Mouse (Mus musculus): ENCODE measurements around the gene Ppp1ca. TPM values are rescaled to one million over a fixed set of nuclear protein-coding genes. Genes with fewer than 3 reads are reported as not detected.

The Ppp1ca gene
- polyA plus RNA-seq, 1 experiment from 2014 or later, result 773 TPM

DNA sequence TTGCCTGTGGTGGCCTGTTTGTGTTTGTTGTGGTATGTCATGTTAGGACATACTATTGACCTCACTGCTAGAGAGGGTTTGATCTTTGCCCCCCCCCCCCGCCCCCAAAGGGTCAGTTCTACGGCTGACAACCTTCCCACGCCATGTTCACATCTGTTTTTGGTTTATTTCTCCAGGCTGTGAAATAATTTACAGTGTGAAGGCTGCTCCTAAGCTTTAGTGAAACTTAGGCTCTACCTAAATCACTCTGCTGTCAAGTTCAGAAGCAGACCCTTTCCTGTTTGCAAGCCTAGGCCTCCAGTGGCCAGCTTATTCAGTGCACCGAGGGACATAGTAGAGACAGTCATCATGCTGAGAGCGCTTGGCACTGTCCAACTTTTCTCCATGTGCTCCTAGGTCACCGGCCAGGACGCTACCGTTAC is 48.4 kb downstream of the Ppp1ca start:
- no peak for DNase-seq (ENCODE audit: low spot score)
- ATAC-seq (replicated peaks; ENCODE audit: low FRiP score), result no peak
- no peak overlapping the region for H3K27ac ChIP-seq (ENCODE audit: low read depth, low read length)
- no peaks in the 10 kb centered on the region for H3K36me3 ChIP-seq (ENCODE audit: control insufficient read depth, insufficient read depth, low read length)
- H3K4me1 ChIP-seq (replicated peaks; ENCODE audit: control insufficient read depth, insufficient read depth, low read length), result no peaks in the 10 kb centered on the region
- no peaks in the 10 kb centered on the region for H3K27me3 ChIP-seq (replicated peaks; ENCODE audit: control insufficient read depth, insufficient read depth, low read length)
- no peak overlapping the region for H3K4me2 ChIP-seq
- no peak overlapping the region for H3K9ac ChIP-seq (ENCODE audit: low read depth, low read length)
- H3K4me3 ChIP-seq (ENCODE audit: low read depth, low read length), result no peak overlapping the region
- H3K9me3 ChIP-seq (ENCODE audit: control insufficient read depth, low read length), result no peaks in the 10 kb centered on the region
- 53% methylated on average over 8 of the region's 8 CpGs for WGBS

- Histone ChIP-seq H3K4me2 (no peak overlapping the region), H3K4me3 (ENCODE audit: low read depth, low read length) (no peak overlapping the region), H3K4me1 (replicated peaks; ENCODE audit: control insufficient read depth, insufficient read depth, low read length) (no peaks in the 10 kb centered on the region), H3K27me3 (replicated peaks; ENCODE audit: control insufficient read depth, insufficient read depth, low read length) (no peaks in the 10 kb centered on the region), H3K27ac (ENCODE audit: low read depth, low read length) (no peak overlapping the region), H3K9me3 (ENCODE audit: control insufficient read depth, low read length) (no peaks in the 10 kb centered on the region), H3K36me3 (ENCODE audit: control insufficient read depth, insufficient read depth, low read length) (no peaks in the 10 kb centered on the region), H3K9ac (ENCODE audit: low read depth, low read length) (no peak overlapping the region)
- DNase-seq (ENCODE audit: low spot score), result no peak
- ATAC-seq (replicated peaks; ENCODE audit: low FRiP score), result no peak
- WGBS, result 63% methylated on average over 3 of the region's 3 CpGs
Measured at GRCm38 (mm10) chr19:4242416-4242815, 50.6 kb downstream of the Ppp1ca start.

GRCm38 (mm10) chr19:4244775-4245174 is 52.9 kb downstream of the Ppp1ca start:
- no peak overlapping the region for H3K9ac ChIP-seq (ENCODE audit: low read depth, low read length)
- DNase-seq (ENCODE audit: low spot score) (no peak), ATAC-seq (replicated peaks; ENCODE audit: low FRiP score) (no peak)
- H3K27ac ChIP-seq (ENCODE audit: low read depth, low read length), result no peak overlapping the region
- H3K4me3 ChIP-seq (ENCODE audit: low read depth, low read length), result no peak overlapping the region
- 77% methylated on average over 6 of the region's 6 CpGs for WGBS
- H3K9me3 ChIP-seq (ENCODE audit: control insufficient read depth, low read length), result no peaks in the 10 kb centered on the region
- H3K4me2 ChIP-seq, result no peak overlapping the region
- H3K27me3 ChIP-seq (replicated peaks; ENCODE audit: control insufficient read depth, insufficient read depth, low read length), result no peaks in the 10 kb centered on the region
- no peaks in the 10 kb centered on the region for H3K36me3 ChIP-seq (ENCODE audit: control insufficient read depth, insufficient read depth, low read length)
- H3K4me1 ChIP-seq (replicated peaks; ENCODE audit: control insufficient read depth, insufficient read depth, low read length), result no peaks in the 10 kb centered on the region

Small RNA genes lying within 50 kb of the gene (microRNA-seq; reads per million reads assigned to microRNA genes)
- gene Gm26115 (ENCODE audit: borderline number of aligned reads), result not detected

Other genes with a start within 250 kb of the Ppp1ca start
- gene Aldh3b3, start 233.4 kb upstream of the Ppp1ca start, polyA plus RNA-seq (2014; fragmentation: Nextera tagmentation; extraction: Ambion mirVana), result not detected in 2 replicates
- 0.48 and 0.70 TPM in 2 replicates for gene Aldh3b2, start 219.7 kb upstream of the Ppp1ca start, polyA plus RNA-seq (2014; fragmentation: Nextera tagmentation; extraction: Ambion mirVana)
- gene Acy3, start 205.5 kb upstream of the Ppp1ca start, polyA plus RNA-seq (2014; fragmentation: Nextera tagmentation; extraction: Ambion mirVana), result 12.0 and 14.5 TPM in 2 replicates
- 1.8 TPM in 2 replicates for gene Tbx10, start 199.3 kb upstream of the Ppp1ca start, polyA plus RNA-seq (2014; fragmentation: Nextera tagmentation; extraction: Ambion mirVana)
- 30.8 and 32.3 TPM in 2 replicates for gene Nudt8, start 191.5 kb upstream of the Ppp1ca start, polyA plus RNA-seq (2014; fragmentation: Nextera tagmentation; extraction: Ambion mirVana)
- 1.6 and 2.4 TPM in 2 replicates for gene Gm49405, start 191.4 kb upstream of the Ppp1ca start, polyA plus RNA-seq (2014; fragmentation: Nextera tagmentation; extraction: Ambion mirVana)
- gene Doc2g, start 188.8 kb upstream of the Ppp1ca start, polyA plus RNA-seq (2014; fragmentation: Nextera tagmentation; extraction: Ambion mirVana), result 2.8 and 4.1 TPM in 2 replicates
- gene Ndufv1, start 179.3 kb upstream of the Ppp1ca start, polyA plus RNA-seq (2014; fragmentation: Nextera tagmentation; extraction: Ambion mirVana), result 232 and 234 TPM in 2 replicates
- 733 and 765 TPM in 2 replicates for gene Gstp1, start 154.1 kb upstream of the Ppp1ca start, polyA plus RNA-seq (2014; fragmentation: Nextera tagmentation; extraction: Ambion mirVana)
- gene Gstp2, start 146.0 kb upstream of the Ppp1ca start, polyA plus RNA-seq (2014; fragmentation: Nextera tagmentation; extraction: Ambion mirVana), result 5.5 and 6.1 TPM in 2 replicates
- 14.6 and 16.7 TPM in 2 replicates for gene Gstp3, start 132.5 kb upstream of the Ppp1ca start, polyA plus RNA-seq (2014; fragmentation: Nextera tagmentation; extraction: Ambion mirVana)
- 0.51 and 0.52 TPM in 2 replicates for gene Cabp2, start 110.5 kb upstream of the Ppp1ca start, polyA plus RNA-seq (2014; fragmentation: Nextera tagmentation; extraction: Ambion mirVana)
- gene Cdk2ap2, start 94.9 kb upstream of the Ppp1ca start, polyA plus RNA-seq (2014; fragmentation: Nextera tagmentation; extraction: Ambion mirVana), result 121 and 135 TPM in 2 replicates
- gene Pitpnm1, start 92.1 kb upstream of the Ppp1ca start, polyA plus RNA-seq (2014; fragmentation: Nextera tagmentation; extraction: Ambion mirVana), result 7.2 and 8.0 TPM in 2 replicates
- gene Aip, start 66.2 kb upstream of the Ppp1ca start, polyA plus RNA-seq (2014; fragmentation: Nextera tagmentation; extraction: Ambion mirVana), result 56.2 and 61.8 TPM in 2 replicates
- gene Gpr152, start 52.3 kb upstream of the Ppp1ca start, polyA plus RNA-seq (2014; fragmentation: Nextera tagmentation; extraction: Ambion mirVana), result not detected in 2 replicates
- 0.21 TPM in 1 of 2 replicates, not detected in the other for gene Cabp4, start 48.0 kb upstream of the Ppp1ca start, polyA plus RNA-seq (2014; fragmentation: Nextera tagmentation; extraction: Ambion mirVana)
- 126 and 132 TPM in 2 replicates for gene Coro1b, start 43.4 kb upstream of the Ppp1ca start, polyA plus RNA-seq (2014; fragmentation: Nextera tagmentation; extraction: Ambion mirVana)
- 38.7 and 41.1 TPM in 2 replicates for gene Ptprcap, start 38.5 kb upstream of the Ppp1ca start, polyA plus RNA-seq (2014; fragmentation: Nextera tagmentation; extraction: Ambion mirVana)
- gene Rps6kb2, start 28.7 kb upstream of the Ppp1ca start, polyA plus RNA-seq (2014; fragmentation: Nextera tagmentation; extraction: Ambion mirVana), result 41.0 and 53.5 TPM in 2 replicates
- 0.89 and 1.2 TPM in 2 replicates for gene Carns1, start 16.6 kb upstream of the Ppp1ca start, polyA plus RNA-seq (2014; fragmentation: Nextera tagmentation; extraction: Ambion mirVana)
- gene Tbc1d10c, start 781 bp upstream of the Ppp1ca start, polyA plus RNA-seq (2014; fragmentation: Nextera tagmentation; extraction: Ambion mirVana), result 3.3 and 3.4 TPM in 2 replicates
- gene Rad9a, start 9.6 kb downstream of the Ppp1ca start, polyA plus RNA-seq (2014; fragmentation: Nextera tagmentation; extraction: Ambion mirVana), result 35.7 and 38.8 TPM in 2 replicates
- 1.9 and 2.4 TPM in 2 replicates for gene Clcf1, start 22.2 kb downstream of the Ppp1ca start, polyA plus RNA-seq (2014; fragmentation: Nextera tagmentation; extraction: Ambion mirVana)
- gene AC109138.7, start 22.3 kb downstream of the Ppp1ca start, polyA plus RNA-seq (2014; fragmentation: Nextera tagmentation; extraction: Ambion mirVana), result not detected in 2 replicates
- 22.1 and 24.9 TPM in 2 replicates for gene Pold4, start 39.8 kb downstream of the Ppp1ca start, polyA plus RNA-seq (2014; fragmentation: Nextera tagmentation; extraction: Ambion mirVana)
- gene Ssh3, start 77.1 kb downstream of the Ppp1ca start, polyA plus RNA-seq (2014; fragmentation: Nextera tagmentation; extraction: Ambion mirVana), result 3.2 and 3.3 TPM in 2 replicates
- 2.9 and 3.2 TPM in 2 replicates for gene Ankrd13d, start 91.1 kb downstream of the Ppp1ca start, polyA plus RNA-seq (2014; fragmentation: Nextera tagmentation; extraction: Ambion mirVana)
- gene Grk2, start 114.2 kb downstream of the Ppp1ca start, polyA plus RNA-seq (2014; fragmentation: Nextera tagmentation; extraction: Ambion mirVana), result 22.1 and 23.1 TPM in 2 replicates
- gene Kdm2a, start 206.2 kb downstream of the Ppp1ca start, polyA plus RNA-seq (2014; fragmentation: Nextera tagmentation; extraction: Ambion mirVana), result 39.8 and 40.2 TPM in 2 replicates
- 10.3 and 14.3 TPM in 2 replicates for gene Rhod, start 247.4 kb downstream of the Ppp1ca start, polyA plus RNA-seq (2014; fragmentation: Nextera tagmentation; extraction: Ambion mirVana)

Data from liver, embryonic 11.5 days (tissue).